Mouse (Mus musculus): ENCODE results near the gene Cdh5.
A peak's percentile ranks its signal among the peaks of the same experiment; 100 is the strongest.
"Not testable (repeated sequence)": the region's sequence is repeated elsewhere in the genome, so short reads cannot be mapped to it uniquely, and the experiment has no call there.

The Cdh5 gene

DNA sequence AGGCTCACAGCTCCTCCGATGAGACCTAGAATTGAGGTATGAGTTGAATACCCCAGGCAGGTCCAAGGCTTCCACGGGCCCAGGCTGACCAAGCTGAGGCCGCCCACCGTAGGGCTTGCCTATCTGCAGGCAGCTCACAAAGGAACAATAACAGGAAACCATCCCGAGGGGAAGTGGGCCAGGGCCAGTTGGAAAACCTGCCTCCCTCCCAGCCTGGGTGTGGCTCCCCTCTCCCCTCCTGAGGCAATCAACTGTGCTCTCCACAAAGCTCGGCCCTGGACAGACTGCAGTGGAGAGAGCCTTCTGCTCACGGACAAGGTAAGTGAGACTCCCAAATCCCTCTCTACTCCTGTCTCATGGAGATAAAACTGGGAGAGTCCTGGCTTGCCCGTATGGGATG lies at the start of gene Cdh5:
Cdh5 (plus strand) TSS at position 211 of the 400 bp plus-strand sequence.
- peak in 1 of 2 experiments; percentile 6 for DNase-seq (ENCODE audit: low spot score in 2 of 2)

DNA sequence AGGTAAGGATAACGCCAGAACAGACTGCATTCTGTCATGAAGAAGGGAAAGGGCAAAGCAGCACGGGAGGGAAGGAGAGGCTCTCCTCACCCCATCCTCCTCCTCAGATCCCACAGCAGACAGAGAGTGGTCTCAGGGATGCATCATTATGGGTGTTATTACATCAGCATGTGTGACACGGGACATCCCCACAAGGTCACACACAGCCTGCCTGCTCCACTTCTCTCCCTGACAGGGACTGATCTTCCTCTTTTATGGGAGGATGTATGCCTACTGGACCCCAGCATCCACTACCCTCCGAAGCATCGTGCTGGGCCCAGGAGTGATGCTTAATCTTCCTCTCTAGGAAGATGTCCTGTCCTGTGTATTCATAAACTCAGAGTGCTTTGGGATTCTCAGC lies 41.5 kb upstream of the Cdh5 start:
- DNase-seq (ENCODE audit: low spot score in 2 of 2): no peak

DNA sequence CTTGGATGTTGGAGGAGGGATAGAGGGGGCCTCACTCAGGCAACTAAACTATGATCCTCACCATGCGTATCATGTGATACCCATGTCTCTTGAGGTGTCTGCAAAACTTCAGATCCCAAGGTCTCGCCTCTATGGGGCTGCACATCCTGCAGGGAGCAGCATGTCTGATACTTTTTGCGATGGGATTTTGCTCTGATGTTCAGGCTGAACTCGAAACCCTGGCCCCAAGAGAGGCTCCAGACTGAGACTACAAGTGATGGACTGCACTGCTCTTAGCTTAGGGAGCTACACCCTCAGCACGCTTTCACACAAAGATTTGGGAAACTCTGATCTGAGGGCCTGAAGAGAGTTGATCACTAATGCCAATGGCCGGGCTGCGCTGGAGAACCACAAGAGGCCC lies 41.0 kb upstream of the Cdh5 start:
- no peak for DNase-seq (ENCODE audit: low spot score in 2 of 2)

DNA sequence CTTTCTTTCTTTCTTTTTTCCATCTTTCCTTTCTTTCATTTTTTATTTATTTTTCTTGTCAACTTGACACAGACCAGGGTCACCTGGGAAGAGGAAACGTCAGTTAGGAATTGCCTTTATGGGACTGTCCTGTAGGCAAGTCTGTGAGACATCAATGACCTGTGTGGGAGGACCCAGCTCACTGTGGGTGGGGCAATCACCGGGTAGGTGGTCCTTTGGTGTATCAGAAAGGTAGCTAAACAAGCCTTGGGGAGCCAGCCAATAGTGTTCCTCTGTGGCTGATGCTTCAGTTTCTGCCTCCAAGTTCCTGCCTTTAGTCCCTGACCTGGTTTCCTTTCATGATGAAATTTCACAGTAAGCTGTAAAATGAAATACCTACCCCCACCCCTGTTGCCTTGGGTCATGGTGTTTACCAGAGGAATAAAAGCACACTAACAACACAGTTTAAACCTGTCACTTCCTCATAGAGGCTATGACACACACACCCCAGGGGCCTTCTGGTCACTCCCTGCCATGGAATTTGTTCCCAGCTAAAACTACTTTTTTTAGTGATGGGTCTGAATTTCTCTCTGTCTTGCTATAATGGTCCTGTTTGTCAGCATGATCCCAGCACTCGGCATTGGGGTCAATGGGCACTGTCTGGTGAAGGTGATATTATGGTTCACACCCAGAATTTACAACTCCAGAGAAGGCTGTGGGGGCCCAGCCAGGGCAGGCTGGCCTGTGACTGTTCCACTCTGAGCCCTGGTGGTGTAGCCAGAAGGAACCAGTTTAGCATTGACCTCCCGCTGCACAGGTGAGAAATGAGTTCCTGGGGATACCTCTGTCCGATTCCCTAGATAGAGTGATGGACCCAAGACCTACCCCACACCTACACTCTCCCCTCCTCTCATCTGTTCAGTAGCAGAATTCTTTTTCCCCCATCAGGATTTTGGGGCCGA lies 40.1 kb upstream of the Cdh5 start:
- no peak for DNase-seq (ENCODE audit: low spot score in 2 of 2)

DNA sequence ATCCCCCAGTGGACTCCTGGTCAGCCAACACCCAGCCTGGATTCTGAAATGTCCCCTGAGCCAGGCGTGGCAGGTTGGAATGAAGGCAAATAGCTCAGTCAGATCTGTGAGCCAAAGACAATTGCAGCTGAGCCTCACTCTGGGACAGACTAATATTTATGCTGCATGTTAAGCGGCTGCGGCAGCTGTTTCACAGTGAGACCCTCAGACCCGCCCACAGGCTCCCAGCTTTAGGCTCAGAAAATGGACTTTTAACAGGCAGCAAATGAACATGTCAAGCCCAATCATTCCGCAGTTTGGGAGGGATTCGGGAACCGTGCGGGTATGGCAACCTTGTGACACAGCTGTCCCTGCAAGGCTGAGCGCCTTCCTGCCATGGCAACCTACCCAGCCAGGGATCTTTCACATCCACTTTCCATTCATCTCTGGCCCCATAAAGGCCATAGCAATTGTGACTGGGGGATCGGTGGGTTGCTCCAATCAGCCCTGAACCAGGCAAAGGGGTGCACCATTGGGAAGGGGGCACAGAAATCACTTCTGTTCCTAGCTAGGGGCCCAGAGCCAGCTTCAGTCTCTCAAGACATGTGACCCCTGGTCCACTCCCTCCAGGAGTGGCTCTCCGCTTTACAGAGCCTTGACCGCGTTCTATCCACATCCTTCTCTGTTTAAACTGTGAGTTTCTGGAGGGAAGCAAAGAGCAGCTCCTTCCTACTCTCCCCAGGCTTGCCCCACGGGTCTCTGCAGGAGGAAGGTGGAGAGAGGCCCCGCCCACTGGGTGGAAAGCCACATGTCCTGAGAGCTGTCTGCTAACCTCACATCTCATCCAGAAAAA lies 39.2 kb upstream of the Cdh5 start:
- no peak for DNase-seq (ENCODE audit: low spot score in 2 of 2)

DNA sequence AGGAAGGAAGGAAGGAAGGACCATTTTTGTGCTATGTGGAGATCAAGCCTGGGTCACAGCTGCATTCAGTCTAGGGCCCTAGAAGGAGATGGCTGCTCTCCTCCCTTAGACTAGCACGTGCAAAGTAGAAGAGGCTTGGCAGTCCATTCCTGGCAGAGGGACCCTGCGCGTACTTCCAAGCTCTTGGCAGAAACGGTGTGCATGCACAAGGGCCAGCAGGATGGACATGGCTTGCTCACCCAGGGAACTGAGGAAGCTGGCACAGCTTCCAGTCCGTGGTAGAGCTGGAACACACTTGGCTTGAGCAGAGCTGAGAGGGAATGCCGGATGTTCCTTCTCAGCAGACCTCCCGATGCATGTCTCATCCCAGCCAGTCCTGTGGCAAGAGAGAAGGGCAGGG lies 36.2 kb upstream of the Cdh5 start:
- DNase-seq (ENCODE audit: low spot score in 2 of 2): no peak

DNA sequence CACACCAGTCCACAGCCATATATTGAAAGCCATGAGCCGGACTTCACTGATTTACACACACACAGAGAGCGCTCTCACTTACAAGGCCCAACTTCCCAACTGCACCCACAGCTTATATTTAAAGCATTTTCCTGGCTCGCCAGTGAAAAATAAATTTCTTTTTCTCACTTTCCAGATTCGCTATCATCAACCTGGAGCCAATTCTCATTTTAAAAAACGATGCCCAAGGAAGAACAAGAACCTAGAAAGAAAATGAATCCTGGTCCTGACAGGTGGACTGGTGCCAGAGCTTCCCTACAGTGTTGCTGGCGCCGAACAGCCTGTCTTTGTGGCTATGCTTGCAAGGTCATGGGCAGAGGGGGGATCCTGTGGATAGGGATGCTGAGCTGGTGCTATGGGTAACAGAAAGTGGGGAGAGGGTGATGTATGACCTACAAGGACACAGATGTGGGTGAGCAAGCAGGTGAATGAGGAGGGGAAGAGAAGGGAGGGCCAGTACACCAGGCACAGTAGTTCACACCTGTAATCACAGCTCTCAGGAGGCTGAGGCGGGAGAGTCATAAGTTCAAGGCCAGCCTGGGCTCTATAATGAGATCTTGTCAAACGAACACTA lies 35.4 kb upstream of the Cdh5 start:
- no peak for DNase-seq (ENCODE audit: low spot score in 2 of 2)

DNA sequence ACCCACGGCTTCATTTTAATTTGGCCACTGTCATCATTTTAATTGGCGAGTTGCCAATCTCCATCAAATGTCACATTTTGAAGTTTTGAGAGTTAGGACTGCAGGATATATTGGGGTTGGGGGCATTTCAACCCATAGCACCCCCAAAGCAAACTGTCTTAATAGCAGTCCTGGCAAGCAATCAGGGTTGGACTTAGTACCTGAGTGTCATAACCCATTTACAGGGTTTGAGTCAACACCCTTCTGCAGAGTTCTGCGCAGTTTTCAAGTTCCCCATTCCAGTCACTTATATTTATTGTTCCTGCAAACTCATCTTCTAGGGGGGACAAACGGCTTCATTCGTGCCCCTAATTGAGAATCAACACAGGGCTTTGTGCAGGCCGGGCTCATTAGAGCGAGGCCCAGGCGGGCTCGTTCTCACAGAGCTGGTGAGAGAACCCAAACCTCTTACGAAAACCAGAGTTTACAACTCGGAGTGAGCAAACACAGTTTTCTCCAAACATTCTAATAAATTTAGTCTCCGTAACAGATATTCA lies 34.0 kb upstream of the Cdh5 start:
- DNase-seq (ENCODE audit: low spot score in 2 of 2): no peak

DNA sequence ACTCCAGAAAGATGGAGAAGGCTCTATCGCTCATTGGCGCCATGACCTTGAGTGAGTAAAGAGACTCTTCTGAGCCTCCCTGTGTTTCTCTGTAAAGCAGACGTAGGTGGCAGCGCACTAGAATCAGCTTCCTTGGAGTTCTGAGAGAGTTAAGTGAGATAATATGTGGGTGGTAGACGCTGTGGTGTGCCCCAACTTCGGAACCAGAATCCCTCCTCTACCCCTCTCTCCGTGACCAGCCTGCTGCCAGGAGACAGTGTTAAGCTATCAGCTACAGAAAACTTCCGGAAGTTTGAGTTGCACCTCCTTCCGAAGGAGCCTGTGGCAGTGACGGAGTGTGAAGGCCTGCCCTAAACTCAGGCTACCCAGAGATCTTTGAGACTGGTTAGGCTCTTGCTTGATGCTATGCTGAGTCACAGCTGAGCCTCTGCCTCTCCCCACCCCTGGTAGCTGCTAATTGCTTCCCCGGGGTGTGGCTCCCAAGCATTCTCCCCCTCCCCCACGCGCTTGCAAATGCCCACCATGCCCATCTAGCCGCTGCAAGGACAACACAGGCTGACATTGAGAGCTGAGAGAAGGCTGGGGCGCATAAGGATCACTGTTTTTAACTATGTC lies 32.9 kb upstream of the Cdh5 start:
- no peak for DNase-seq (ENCODE audit: low spot score in 2 of 2)

DNA sequence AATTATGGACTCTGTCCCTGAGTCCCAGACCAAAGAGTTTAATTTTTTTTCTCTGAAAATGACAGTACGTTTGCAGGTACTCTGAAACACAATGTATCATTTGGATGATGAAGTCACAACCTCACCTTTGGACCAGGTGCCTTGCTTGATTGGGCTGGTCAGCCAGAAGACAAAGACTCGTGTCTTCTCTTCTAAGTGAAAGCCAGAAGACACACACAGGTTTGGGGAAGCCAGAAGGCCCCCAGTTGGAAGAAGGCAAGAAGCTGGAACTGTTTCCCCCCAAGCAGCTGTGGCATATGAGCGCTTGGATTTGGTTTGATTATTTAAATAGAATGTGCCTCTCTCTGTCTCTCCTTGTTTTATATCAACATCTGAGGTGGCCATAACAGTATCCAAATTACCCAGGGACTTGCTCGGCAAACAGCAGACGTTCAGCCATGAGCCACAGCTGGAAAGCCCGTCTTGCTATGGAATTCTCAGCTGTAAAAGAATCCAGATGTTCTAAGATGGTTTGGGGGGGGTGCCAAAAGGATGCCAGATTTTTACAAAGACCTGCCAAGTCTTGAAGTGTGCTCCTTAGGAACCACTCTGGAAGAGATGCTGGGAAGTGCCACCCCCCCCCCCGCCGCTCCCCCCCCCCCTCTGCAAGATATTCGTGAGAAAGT lies 31.1 kb upstream of the Cdh5 start:
- DNase-seq (ENCODE audit: low spot score in 2 of 2): not testable (repeated sequence)

DNA sequence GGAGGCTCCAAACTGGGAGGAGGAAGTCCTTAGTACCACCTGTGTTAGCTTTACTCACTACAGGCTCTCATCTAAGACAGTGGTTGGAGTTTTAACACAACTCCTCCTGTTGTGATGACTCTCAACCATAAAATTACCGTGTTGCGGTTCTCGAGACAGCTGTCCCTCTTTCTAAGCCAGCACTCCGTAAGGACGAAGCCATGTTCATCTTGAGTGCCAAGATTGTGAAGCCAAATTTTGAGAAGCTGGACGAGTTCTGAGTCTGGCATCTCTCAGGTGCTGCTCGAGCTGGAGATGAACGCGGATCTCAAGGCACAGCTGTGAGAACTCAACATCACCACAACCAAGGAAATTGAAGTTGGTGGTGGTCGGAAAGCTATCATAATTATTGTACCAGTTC lies 30.5 kb upstream of the Cdh5 start:
- DNase-seq (ENCODE audit: low spot score in 2 of 2): no peak

DNA sequence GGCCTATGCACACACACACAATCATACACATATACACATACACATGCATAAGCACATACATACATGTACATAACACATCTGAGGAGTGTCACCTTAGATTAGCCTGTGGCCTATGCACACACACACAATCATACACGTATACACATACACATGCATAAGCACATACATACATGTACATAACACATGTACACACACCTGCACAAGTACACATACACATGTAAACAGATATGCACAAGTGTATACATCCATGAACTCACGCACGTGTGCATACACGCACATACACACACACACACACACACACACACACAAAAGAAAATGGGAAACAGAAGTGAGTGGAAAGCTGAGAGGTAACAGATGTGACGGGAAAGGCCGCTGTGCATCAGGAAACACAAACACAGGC lies 26.3 kb upstream of the Cdh5 start:
- DNase-seq (ENCODE audit: low spot score in 2 of 2): no peak

DNA sequence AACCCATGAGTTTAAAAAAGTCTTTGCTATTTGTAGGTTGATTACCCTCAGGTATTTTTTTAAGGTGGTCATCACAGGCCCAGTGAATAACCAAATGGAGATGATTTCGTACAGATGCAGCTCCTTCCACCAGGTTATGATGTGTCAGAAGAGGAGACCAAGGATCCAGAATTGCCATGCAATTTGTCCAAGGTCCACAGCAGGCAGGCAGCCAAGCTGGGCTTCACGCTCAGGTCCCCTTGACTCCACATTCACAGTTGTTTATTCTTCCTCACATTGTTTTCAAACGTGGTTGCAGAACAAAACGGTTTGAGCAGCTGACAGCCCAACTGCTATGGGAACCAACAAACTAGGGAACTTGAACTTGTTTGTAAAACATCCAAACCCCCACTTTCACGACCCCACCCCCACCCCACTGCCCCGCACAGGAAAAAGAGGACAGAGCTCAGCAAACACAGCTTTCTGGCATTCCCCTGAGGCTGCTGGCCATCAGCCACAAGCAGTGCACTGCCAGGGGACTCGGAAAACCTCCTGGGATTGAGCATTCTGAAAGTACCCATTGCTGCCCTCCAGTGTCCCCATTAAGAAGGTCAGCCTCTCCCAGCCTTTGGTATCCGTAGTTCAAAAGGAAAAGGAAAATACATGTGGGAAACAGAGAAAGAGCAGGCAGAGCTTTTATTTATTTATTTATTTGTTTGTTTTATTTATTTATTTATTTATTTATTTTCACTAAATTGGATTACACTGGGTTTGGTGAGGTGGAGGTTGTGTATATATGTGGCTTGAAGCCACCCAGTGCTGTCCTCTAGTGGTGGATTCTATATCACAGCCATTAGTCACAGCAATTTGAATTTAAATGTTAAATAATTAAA lies 24.6 kb upstream of the Cdh5 start:
- no peak for DNase-seq (ENCODE audit: low spot score in 2 of 2)

DNA sequence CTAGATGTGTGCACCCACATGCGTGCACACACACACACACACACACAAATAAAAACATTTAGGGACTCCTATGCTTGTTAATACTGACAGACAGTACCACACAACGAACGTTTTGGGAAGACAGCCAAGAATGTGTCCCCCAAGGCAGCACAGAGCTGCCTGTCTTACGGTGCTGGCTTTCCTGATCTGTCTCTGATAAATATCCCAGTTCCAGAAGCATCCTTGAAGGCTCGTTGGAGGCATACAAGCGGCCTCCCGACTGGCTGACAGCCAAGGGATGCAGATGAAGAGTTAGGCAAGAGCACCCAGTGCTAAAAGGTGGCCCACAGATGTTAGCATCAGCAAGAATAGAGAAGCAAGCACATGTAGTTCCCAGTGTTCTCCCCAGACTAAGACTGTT lies 23.3 kb upstream of the Cdh5 start:
- no peak for DNase-seq (ENCODE audit: low spot score in 2 of 2)

DNA sequence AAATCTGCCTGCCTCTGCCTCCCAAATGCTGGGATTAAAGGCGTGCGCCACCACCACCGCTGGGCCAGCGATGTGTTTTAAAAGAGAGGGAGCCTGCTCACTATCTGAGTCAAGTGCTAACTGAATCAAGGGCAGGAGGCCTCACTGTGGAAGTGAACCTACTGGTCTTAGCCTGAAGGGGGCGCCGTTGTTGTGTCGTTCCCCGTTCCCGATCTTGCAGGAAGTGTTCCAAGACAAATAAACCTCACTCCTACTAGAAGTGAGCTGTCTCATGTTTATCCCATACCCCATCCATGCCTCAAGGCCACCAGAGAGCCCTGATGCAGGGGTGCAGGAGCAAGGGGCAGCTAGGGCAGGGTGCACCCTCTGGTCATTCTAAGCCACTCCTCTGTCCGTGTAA lies 16.1 kb upstream of the Cdh5 start:
- DNase-seq (ENCODE audit: low spot score in 2 of 2): no peak

DNA sequence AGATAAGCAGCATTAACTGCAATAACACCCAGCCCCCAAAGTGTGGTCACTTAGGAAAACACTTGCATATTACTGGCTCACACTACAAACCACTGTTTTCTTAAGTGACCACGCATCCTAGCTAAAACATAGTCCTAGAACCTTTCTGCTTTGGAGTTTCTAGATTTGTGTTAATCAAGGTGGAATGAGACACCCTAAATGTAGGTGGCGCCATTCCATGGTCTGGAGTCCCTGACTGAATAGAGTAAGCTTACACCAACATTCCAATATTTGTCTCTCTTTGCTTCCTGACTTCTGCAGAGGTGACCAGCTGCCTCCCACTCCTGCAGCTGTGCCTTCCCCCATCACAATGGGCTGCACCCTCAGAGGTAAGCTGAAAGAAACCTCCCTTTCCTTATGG lies 14.8 kb upstream of the Cdh5 start:
- no peak for DNase-seq (ENCODE audit: low spot score in 2 of 2)

DNA sequence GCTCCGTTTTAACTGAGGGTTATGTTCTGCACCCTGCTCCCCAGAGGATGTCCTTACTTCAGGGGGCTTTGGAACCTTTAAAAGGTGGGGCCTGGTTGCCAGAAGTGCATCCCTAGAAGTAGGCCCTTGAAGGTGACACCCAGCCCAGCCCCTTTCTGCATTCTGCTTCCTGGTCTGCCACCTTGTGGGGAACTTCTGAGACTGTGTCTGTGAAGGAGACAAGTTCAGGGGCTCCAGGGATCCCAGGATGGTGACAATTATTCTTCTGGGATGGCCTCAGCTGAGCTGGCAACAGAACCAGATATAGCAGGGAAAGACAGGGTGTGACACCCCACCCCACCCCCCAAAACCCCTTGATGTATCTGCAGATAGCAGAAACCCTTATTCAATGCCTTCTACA lies 14.3 kb upstream of the Cdh5 start:
- DNase-seq (ENCODE audit: low spot score in 2 of 2): no peak

DNA sequence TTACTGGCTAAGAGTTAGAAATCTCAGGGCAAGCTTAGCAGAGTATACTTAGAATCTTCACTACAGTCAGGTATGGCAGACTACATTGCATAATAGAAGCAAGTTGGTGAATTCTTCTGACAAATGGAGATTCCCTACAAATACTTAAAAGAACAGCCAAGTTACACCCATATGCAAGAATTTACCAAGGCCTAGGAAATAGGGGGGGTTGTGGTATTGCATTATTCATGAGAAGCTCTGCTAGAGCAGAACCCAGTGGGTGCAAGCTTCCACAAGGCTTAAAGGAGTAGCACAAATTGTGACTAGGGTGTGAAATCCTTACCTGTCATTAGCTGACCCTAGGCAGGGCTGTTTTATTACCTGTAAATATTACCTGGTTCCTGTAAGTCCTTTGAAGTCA lies 13.5 kb upstream of the Cdh5 start:
- DNase-seq (ENCODE audit: low spot score in 2 of 2): not testable (repeated sequence)

DNA sequence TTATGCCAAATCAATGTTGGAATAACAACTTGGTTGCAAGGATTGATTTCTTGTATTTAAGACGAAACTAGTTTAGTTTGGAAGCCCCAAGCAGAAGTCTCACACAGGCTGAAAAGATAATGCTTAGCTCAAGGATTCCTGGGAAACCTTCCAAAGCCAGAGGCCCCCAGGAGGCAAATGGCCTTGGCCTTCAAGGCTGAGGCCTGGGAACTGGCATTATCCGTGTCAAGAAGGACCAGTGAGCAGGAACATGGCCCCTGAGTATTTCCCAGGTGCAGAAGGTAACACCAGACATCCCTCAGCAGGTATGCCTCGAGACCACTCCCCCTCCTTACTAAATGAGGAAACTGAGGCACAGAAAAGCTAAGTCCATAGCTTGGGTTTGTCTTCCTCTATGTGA lies 12.5 kb upstream of the Cdh5 start:
- no peak for DNase-seq (ENCODE audit: low spot score in 2 of 2)

Measured in spleen, postnatal 14 days (tissue).